Mouse (Mus musculus) liver, embryonic 15.5 days (tissue): Measurements from ENCODE around the gene Stk24. TPM values are rescaled to one million over a fixed set of nuclear protein-coding genes. Genes with fewer than 3 reads are reported as not detected.

ENCODE experiments used
- ATAC-seq: fragments of 200-750 bp; cut with Nextera tagmentation; 2 replicates; pipeline ENCODE4 v1.8.0; 2017; ENCODE audit warnings: moderate number of reproducible peaks, mild to moderate bottlenecking, moderate library complexity; ENCODE audit not compliant: insufficient read depth
- H3K27ac ChIP-seq: fragments of 300-500 bp; sonication (generic); replicated peaks from 2 replicates; pipeline ENCODE4 v1.5.1; 2015; ENCODE audit warnings: mild to moderate bottlenecking, inconsistent platforms
- H3K27me3 ChIP-seq: fragments of 300-500 bp; sonication (generic); 2 replicates; pipeline ENCODE4 v1.6.1; 2015; ENCODE audit warnings: mild to moderate bottlenecking, inconsistent platforms
- H3K36me3 ChIP-seq: fragments of 300-500 bp; sonication (generic); replicated peaks from 2 replicates; pipeline ENCODE4 v1.6.1; 2015; ENCODE audit warnings: moderate library complexity, mild to moderate bottlenecking, inconsistent platforms
- H3K4me1 ChIP-seq: fragments of 300-500 bp; sonication (generic); replicated peaks from 2 replicates; pipeline ENCODE4 v1.6.1; 2015; ENCODE audit warnings: inconsistent platforms
- H3K4me2 ChIP-seq: fragments of 300-500 bp; sonication (generic); 2 replicates; pipeline ENCODE4 v1.6.1; 2015; ENCODE audit warnings: moderate library complexity, mild to moderate bottlenecking, inconsistent platforms
- H3K4me3 ChIP-seq: fragments of 300-500 bp; sonication (generic); replicated peaks from 2 replicates; pipeline ENCODE4 v1.5.1; 2015; ENCODE audit warnings: mild to moderate bottlenecking, inconsistent platforms
- H3K9ac ChIP-seq: fragments of 300-500 bp; sonication (generic); 2 replicates; pipeline ENCODE4 v1.6.1; 2015; ENCODE audit warnings: moderate library complexity, mild to moderate bottlenecking, inconsistent platforms
- H3K9me3 ChIP-seq: fragments of 300-500 bp; sonication (generic); replicated peaks from 2 replicates; pipeline ENCODE4 v1.6.1; 2016; ENCODE audit warnings: inconsistent platforms
- WGBS: fragments of 180-500 bp; shearing (Covaris S2); methylation state at CpG from one replicate; pipeline ENCODE4 v1.1.7; 2015; ENCODE audit warnings: mixed read lengths; ENCODE audit not compliant: insufficient replicate concordance; 5-methylcytosine and 5-hydroxymethylcytosine counted together
- polyA plus RNA-seq: library from polyadenylated mRNA; unstranded; fragments of >200 nt; fragmentation: Nextera tagmentation; extraction: Ambion mirVana; gene quantifications from 2 replicates; pipeline ENCODE4 v1.2.1, GENCODE M21; 2015

The Stk24 gene
- polyA plus RNA-seq, 1 experiment from 2014 or later = 29.3 TPM

GRCm38 (mm10) chr14:121408944-121409343 lies 29.1 kb upstream of the Stk24 start:
- Histone ChIP-seq H3K36me3 (no peaks in the 10 kb centered on the region), H3K27me3 (no peaks in the 10 kb centered on the region), H3K9me3 (no peaks in the 10 kb centered on the region), H3K9ac (no peak overlapping the region), H3K27ac (no peak overlapping the region), H3K4me1 (peaks cover 5% of the 10 kb centered on the region; the same call in 1 of the 2 replicates), H3K4me2 (no peak overlapping the region), H3K4me3 (no peak overlapping the region)
- ATAC-seq = no peak
- whole genome bisulfite sequencing = 51% methylated on average over 3 of the region's 3 CpGs

DNA sequence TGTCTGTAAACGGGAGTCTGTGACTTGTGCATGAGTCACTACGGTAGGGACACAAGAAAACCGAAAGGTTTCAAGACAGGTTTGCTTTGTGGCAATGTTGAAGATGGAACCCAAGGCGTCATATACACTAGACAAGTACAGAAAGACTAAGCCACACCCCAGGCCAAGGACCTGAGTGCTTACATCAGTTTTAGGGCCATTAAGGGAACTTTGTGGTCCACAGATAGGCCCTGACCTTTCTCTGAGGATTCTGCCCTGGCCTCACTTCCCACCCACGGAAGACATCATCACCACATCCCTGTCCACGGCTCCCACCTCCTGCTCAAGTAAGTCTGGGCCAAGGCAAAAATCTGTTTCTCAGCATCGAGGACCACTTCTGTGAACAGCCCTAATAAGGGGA lies 27.1 kb upstream of the Stk24 start:
- no peak overlapping the region for H3K9ac ChIP-seq
- no peak for ATAC-seq
- H3K4me3 ChIP-seq = no peak overlapping the region
- peaks cover 5% of the 10 kb centered on the region; the same call in 1 of the 2 replicates for H3K4me1 ChIP-seq
- WGBS = 63% methylated on average over 7 of the region's 7 CpGs
- no peak overlapping the region for H3K27ac ChIP-seq
- no peaks in the 10 kb centered on the region for H3K27me3 ChIP-seq
- no peaks in the 10 kb centered on the region for H3K9me3 ChIP-seq
- H3K36me3 ChIP-seq = no peaks in the 10 kb centered on the region
- H3K4me2 ChIP-seq = no peak overlapping the region

DNA sequence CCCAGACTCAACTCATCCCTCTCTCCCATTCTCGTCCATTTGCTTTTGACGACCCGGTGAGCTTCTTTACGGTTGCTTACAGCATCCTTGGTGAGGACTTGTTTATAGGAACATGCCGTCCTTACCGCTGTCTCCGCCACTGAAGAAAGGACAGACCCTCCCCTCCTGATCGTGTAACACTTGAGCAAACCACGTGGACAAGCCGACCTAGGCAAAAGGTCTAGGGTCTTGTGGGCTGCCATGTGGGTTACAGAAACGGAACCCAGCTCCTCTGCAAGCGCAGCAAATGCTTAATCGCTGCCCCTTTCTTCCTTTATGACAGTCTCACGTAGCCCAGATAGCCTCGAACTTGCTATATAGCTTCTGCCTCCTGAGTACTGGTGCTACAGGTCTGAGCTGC lies 25.7 kb upstream of the Stk24 start:
- H3K9me3 ChIP-seq = no peaks in the 10 kb centered on the region
- no peak for ATAC-seq
- peaks cover 5% of the 10 kb centered on the region for H3K27me3 ChIP-seq
- H3K4me3 ChIP-seq = no peak overlapping the region; the same call in 1 of the 2 replicates
- peak overlapping the region; percentile 54 for H3K4me2 ChIP-seq
- H3K27ac ChIP-seq = no peak overlapping the region
- H3K9ac ChIP-seq = no peak overlapping the region
- no peaks in the 10 kb centered on the region for H3K36me3 ChIP-seq
- WGBS = 41% methylated on average over 15 of the region's 15 CpGs
- H3K4me1 ChIP-seq = peaks cover 5% of the 10 kb centered on the region; the same call in 1 of the 2 replicates

- H3K27me3 ChIP-seq = peaks cover 9% of the 10 kb centered on the region
- H3K9ac ChIP-seq = no peak overlapping the region
- H3K4me2 ChIP-seq = peak overlapping the region; percentile 54
- WGBS = 37% methylated on average over 13 of the region's 13 CpGs
- no peak for ATAC-seq
- no peak overlapping the region for H3K27ac ChIP-seq
- H3K9me3 ChIP-seq = no peaks in the 10 kb centered on the region
- no peaks in the 10 kb centered on the region for H3K36me3 ChIP-seq
- no peak overlapping the region; the same call in 1 of the 2 replicates for H3K4me3 ChIP-seq
- H3K4me1 ChIP-seq = peaks cover 5% of the 10 kb centered on the region; the same call in 1 of the 2 replicates
These were observed 25.3 kb upstream of the Stk24 start for GRCm38 (mm10) chr14:121405120-121405519.

GRCm38 (mm10) chr14:121399676-121400075 lies 19.9 kb upstream of the Stk24 start:
- 72% methylated on average over 6 of the region's 6 CpGs for WGBS
- ATAC-seq = no peak

DNA sequence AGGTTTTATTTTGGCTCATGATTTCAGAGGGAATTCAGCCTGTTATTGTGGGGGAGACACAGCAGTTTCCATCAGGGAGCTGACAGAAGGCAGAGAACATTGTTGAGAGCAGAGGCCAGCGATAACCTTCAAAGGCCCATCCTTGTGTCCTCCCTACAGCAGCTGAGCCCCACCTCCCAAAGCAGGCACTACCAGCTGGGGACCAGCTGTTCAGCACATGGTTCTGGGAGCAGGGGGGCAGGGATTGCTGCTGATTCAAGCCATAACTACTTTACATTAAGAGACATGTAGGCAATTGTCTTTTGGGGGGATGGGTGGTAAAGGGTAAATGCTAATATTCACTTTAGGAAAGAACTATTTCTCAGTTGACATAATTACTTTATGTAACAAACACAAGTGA lies 17.7 kb upstream of the Stk24 start:
- no peak overlapping the region for H3K27ac ChIP-seq
- no peak overlapping the region for H3K4me3 ChIP-seq
- no peaks in the 10 kb centered on the region for H3K36me3 ChIP-seq
- 71% methylated on average over 1 of the region's 1 CpGs for WGBS
- no peaks in the 10 kb centered on the region for H3K9me3 ChIP-seq
- H3K4me2 ChIP-seq = no peak overlapping the region
- no peaks in the 10 kb centered on the region for H3K4me1 ChIP-seq
- no peak for ATAC-seq
- H3K9ac ChIP-seq = no peak overlapping the region
- peaks cover 15% of the 10 kb centered on the region for H3K27me3 ChIP-seq

More at GRCm38 (mm10) chr14:121399676-121400075, 19.9 kb upstream of the Stk24 start:
- H3K27me3 ChIP-seq = peaks cover 15% of the 10 kb centered on the region
- no peaks in the 10 kb centered on the region for H3K36me3 ChIP-seq
- H3K9ac ChIP-seq = no peak overlapping the region
- no peaks in the 10 kb centered on the region for H3K4me1 ChIP-seq
- H3K27ac ChIP-seq = no peak overlapping the region
- H3K9me3 ChIP-seq = no peaks in the 10 kb centered on the region
- H3K4me2 ChIP-seq = no peak overlapping the region
- no peak overlapping the region for H3K4me3 ChIP-seq

DNA sequence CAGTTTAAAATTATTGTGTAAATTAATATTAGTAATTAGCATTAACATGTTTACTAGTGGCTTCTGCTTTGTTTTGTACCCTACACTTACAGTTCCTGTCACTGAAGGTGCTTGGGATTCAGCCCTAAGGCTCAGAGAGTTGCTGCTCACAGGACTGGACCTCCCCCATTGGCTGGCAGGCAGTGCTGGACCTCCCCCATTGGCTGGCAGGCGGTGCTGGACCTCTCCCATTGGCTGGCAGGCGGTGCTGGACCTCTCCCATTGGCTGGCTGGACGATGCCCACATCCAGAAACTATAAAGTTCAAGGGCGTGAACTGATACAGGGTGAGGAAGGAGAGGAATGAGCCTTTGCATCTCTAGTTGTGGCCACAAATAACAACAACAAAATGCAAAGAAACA lies 15.3 kb upstream of the Stk24 start:
- no peak overlapping the region for H3K4me3 ChIP-seq
- no peaks in the 10 kb centered on the region for H3K9me3 ChIP-seq
- H3K27me3 ChIP-seq = peaks cover 6% of the 10 kb centered on the region; the same call in 1 of the 2 replicates
- no peak overlapping the region for H3K4me2 ChIP-seq
- no peaks in the 10 kb centered on the region for H3K36me3 ChIP-seq
- no peak overlapping the region for H3K9ac ChIP-seq
- no peaks in the 10 kb centered on the region for H3K4me1 ChIP-seq
- ATAC-seq = peak; percentile 44; the same call in 1 of the 2 replicates
- 61% methylated on average over 4 of the region's 4 CpGs for WGBS
- H3K27ac ChIP-seq = no peak overlapping the region

GRCm38 (mm10) chr14:121391927-121392326 lies 12.1 kb upstream of the Stk24 start:
- Histone ChIP-seq H3K36me3 (no peaks in the 10 kb centered on the region), H3K4me1 (no peaks in the 10 kb centered on the region), H3K27me3 (no peaks in the 10 kb centered on the region), H3K9me3 (no peaks in the 10 kb centered on the region), H3K4me2 (no peak overlapping the region), H3K9ac (no peak overlapping the region), H3K27ac (no peak overlapping the region), H3K4me3 (no peak overlapping the region)
- ATAC-seq = no peak
- WGBS = 83% methylated on average over 5 of the region's 5 CpGs

DNA sequence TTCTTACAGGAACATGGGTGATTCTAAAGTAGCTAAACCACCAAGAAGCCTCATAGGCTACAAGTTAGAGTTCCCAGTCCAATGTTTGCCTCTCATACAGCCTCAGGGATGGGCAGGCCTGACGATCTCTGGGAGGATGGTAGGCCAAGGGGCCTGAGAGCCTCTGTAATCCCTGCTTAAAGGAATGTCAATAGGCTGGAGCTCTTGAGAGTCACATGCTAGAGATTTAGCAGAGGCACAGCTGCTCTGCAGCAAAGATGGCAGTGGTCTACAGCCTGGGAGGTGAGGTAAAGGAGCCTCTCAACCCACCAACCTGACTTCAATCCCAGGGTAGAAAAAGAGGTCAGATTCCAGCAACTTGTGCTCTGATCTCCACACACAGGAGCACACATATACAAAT lies 7.9 kb upstream of the Stk24 start:
- H3K4me1 ChIP-seq = no peaks in the 10 kb centered on the region
- 63% methylated on average over 1 of the region's 1 CpGs for WGBS
- H3K9ac ChIP-seq = no peak overlapping the region
- no peaks in the 10 kb centered on the region for H3K36me3 ChIP-seq
- no peak overlapping the region for H3K4me3 ChIP-seq
- no peak for ATAC-seq
- H3K27ac ChIP-seq = no peak overlapping the region
- H3K4me2 ChIP-seq = no peak overlapping the region
- no peaks in the 10 kb centered on the region for H3K9me3 ChIP-seq
- peaks cover 13% of the 10 kb centered on the region for H3K27me3 ChIP-seq

DNA sequence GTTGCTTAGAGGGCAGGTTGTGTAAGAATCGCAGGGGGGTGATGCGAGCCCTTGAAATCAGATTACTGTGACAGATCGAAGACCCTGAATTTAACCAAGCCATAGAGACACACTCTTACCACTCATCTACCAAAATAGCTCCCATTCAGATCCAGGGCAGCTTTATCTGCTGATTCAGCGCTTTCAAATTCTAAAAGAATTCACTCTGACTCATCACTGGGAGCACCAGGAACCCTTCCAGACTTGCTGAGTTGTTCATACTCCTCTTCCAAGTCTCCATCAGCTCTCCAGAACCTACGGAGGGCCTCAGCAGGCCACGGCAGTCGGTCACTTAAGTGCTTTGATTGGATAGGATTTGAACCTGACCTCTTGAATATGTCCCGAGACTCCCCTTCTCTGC lies 5.6 kb upstream of the Stk24 start:
- no peak overlapping the region for H3K27ac ChIP-seq
- peaks cover 17% of the 10 kb centered on the region for H3K27me3 ChIP-seq
- 76% methylated on average over 8 of the region's 8 CpGs for WGBS
- H3K4me2 ChIP-seq = no peak overlapping the region
- H3K4me3 ChIP-seq = no peak overlapping the region
- H3K9ac ChIP-seq = no peak overlapping the region
- no peaks in the 10 kb centered on the region; the same call in none of the 2 replicates for H3K4me1 ChIP-seq
- H3K9me3 ChIP-seq = no peaks in the 10 kb centered on the region
- H3K36me3 ChIP-seq = no peaks in the 10 kb centered on the region
- no peak for ATAC-seq

DNA sequence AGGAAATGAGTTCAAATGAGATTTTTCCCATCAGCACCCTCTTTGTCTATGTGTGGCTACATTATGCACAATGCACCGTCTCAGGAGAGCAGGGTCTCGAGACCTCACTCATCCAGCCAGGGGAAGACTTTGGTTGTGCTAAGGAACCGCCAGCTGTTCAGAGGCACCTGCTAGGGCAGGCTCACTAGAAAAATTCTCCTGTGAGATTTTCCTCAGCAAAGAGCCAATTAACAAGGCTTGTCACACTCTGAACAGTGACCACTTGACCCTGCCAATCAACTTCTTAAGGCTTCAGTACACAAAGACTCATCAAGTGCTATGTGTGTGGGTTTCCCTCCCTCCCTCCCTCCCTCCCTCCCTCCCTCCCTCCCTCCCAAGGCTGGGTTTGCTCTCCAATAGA lies 4.0 kb upstream of the Stk24 start:
- WGBS = 66% methylated on average over 3 of the region's 3 CpGs
- Histone ChIP-seq H3K9me3 (no peaks in the 10 kb centered on the region), H3K4me3 (no peak overlapping the region)

More for the DNA sequence above, 4.0 kb upstream of the Stk24 start:
- Histone ChIP-seq H3K27me3 (peaks cover 17% of the 10 kb centered on the region), H3K4me2 (no peak overlapping the region), H3K36me3 (no peaks in the 10 kb centered on the region), H3K9ac (no peak overlapping the region), H3K4me1 (peaks cover 10% of the 10 kb centered on the region), H3K27ac (no peak overlapping the region)
- ATAC-seq = no peak
